Mouse (Mus musculus) liver, embryonic 15.5 days (tissue): ENCODE results near the gene Gm20388. TPM values are rescaled to one million over a fixed set of nuclear protein-coding genes. Genes with fewer than 3 reads are reported as not detected.

Experiments used
- ATAC-seq: fragments of 200-750 bp; cut with Nextera tagmentation; 2 replicates; pipeline ENCODE4 v1.8.0; 2017; ENCODE audit warnings: moderate number of reproducible peaks, mild to moderate bottlenecking, moderate library complexity; ENCODE audit not compliant: insufficient read depth
- H3K27ac ChIP-seq: fragments of 300-500 bp; sonication (generic); replicated peaks from 2 replicates; pipeline ENCODE4 v1.5.1; 2015; ENCODE audit warnings: mild to moderate bottlenecking, inconsistent platforms
- H3K27me3 ChIP-seq: fragments of 300-500 bp; sonication (generic); 2 replicates; pipeline ENCODE4 v1.6.1; 2015; ENCODE audit warnings: mild to moderate bottlenecking, inconsistent platforms
- H3K36me3 ChIP-seq: fragments of 300-500 bp; sonication (generic); replicated peaks from 2 replicates; pipeline ENCODE4 v1.6.1; 2015; ENCODE audit warnings: moderate library complexity, mild to moderate bottlenecking, inconsistent platforms
- H3K4me1 ChIP-seq: fragments of 300-500 bp; sonication (generic); replicated peaks from 2 replicates; pipeline ENCODE4 v1.6.1; 2015; ENCODE audit warnings: inconsistent platforms
- H3K4me2 ChIP-seq: fragments of 300-500 bp; sonication (generic); 2 replicates; pipeline ENCODE4 v1.6.1; 2015; ENCODE audit warnings: moderate library complexity, mild to moderate bottlenecking, inconsistent platforms
- H3K4me3 ChIP-seq: fragments of 300-500 bp; sonication (generic); replicated peaks from 2 replicates; pipeline ENCODE4 v1.5.1; 2015; ENCODE audit warnings: mild to moderate bottlenecking, inconsistent platforms
- H3K9ac ChIP-seq: fragments of 300-500 bp; sonication (generic); 2 replicates; pipeline ENCODE4 v1.6.1; 2015; ENCODE audit warnings: moderate library complexity, mild to moderate bottlenecking, inconsistent platforms
- H3K9me3 ChIP-seq: fragments of 300-500 bp; sonication (generic); replicated peaks from 2 replicates; pipeline ENCODE4 v1.6.1; 2016; ENCODE audit warnings: inconsistent platforms
- WGBS: fragments of 180-500 bp; shearing (Covaris S2); methylation state at CpG from one replicate; pipeline ENCODE4 v1.1.7; 2015; ENCODE audit warnings: mixed read lengths; ENCODE audit not compliant: insufficient replicate concordance; 5-methylcytosine and 5-hydroxymethylcytosine counted together
- polyA plus RNA-seq: library from polyadenylated mRNA; unstranded; fragments of >200 nt; fragmentation: Nextera tagmentation; extraction: Ambion mirVana; gene quantifications from 2 replicates; pipeline ENCODE4 v1.2.1, GENCODE M21; 2015

The Gm20388 gene
- polyA plus RNA-seq, 1 experiment from 2014 or later: not detected

- H3K4me1 ChIP-seq: no peaks in the 10 kb centered on the region
- H3K4me3 ChIP-seq: no peak overlapping the region
- H3K27ac ChIP-seq: no peak overlapping the region
- H3K9ac ChIP-seq: no peak overlapping the region
- no peaks in the 10 kb centered on the region for H3K36me3 ChIP-seq
- no peak for ATAC-seq
- no peak overlapping the region for H3K4me2 ChIP-seq
- WGBS: 51% methylated on average over 10 of the region's 10 CpGs
- no peaks in the 10 kb centered on the region for H3K27me3 ChIP-seq
- no peaks in the 10 kb centered on the region for H3K9me3 ChIP-seq
Observed at GRCm38 (mm10) chr8:121683083-121683832, 1772.6 kb downstream of the Gm20388 start.

GRCm38 (mm10) chr8:121685419-121685818, 1774.8 kb downstream of the Gm20388 start:
- Histone ChIP-seq H3K27me3 (no peaks in the 10 kb centered on the region), H3K36me3 (no peaks in the 10 kb centered on the region), H3K9me3 (no peaks in the 10 kb centered on the region), H3K4me3 (no peak overlapping the region), H3K27ac (no peak overlapping the region), H3K9ac (no peak overlapping the region), H3K4me2 (no peak overlapping the region), H3K4me1 (no peaks in the 10 kb centered on the region)
- WGBS: 7% methylated on average over 4 of the region's 4 CpGs
- no peak for ATAC-seq

GRCm38 (mm10) chr8:121687455-121688161, 1777.0 kb downstream of the Gm20388 start:
- Histone ChIP-seq H3K4me2 (no peak overlapping the region), H3K4me3 (no peak overlapping the region), H3K27me3 (no peaks in the 10 kb centered on the region), H3K9ac (no peak overlapping the region), H3K36me3 (no peaks in the 10 kb centered on the region), H3K27ac (no peak overlapping the region), H3K4me1 (no peaks in the 10 kb centered on the region), H3K9me3 (no peaks in the 10 kb centered on the region)
- ATAC-seq: no peak
- WGBS: 49% methylated on average over 14 of the region's 14 CpGs

GRCm38 (mm10) chr8:121688496-121688895, 1777.9 kb downstream of the Gm20388 start:
- ATAC-seq: no peak
- no peaks in the 10 kb centered on the region for H3K36me3 ChIP-seq
- 31% methylated on average over 5 of the region's 5 CpGs for WGBS

GRCm38 (mm10) chr8:121694453-121694852, 1783.8 kb downstream of the Gm20388 start:
- Histone ChIP-seq H3K4me1 (0 out of 2 replicates have a peak, but pooled peaks cover 3% of the 10 kb centered on the region), H3K36me3 (no peaks in the 10 kb centered on the region), H3K27ac (no peak overlapping the region), H3K9ac (no peak overlapping the region), H3K4me2 (no peak overlapping the region), H3K4me3 (no peak overlapping the region), H3K9me3 (no peaks in the 10 kb centered on the region), H3K27me3 (0 out of 2 replicates have a peak, but pooled peaks cover 5% of the 10 kb centered on the region)
- WGBS: 46% methylated on average over 4 of the region's 4 CpGs
- ATAC-seq: no peak

More at GRCm38 (mm10) chr8:121688496-121688895, 1777.9 kb downstream of the Gm20388 start:
- H3K4me1 ChIP-seq: no peaks in the 10 kb centered on the region
- H3K9ac ChIP-seq: no peak overlapping the region
- H3K27me3 ChIP-seq: no peaks in the 10 kb centered on the region
- no peaks in the 10 kb centered on the region for H3K9me3 ChIP-seq
- no peak overlapping the region for H3K4me3 ChIP-seq
- H3K27ac ChIP-seq: no peak overlapping the region
- no peak overlapping the region for H3K4me2 ChIP-seq

- Histone ChIP-seq H3K4me2 (no peak overlapping the region), H3K4me1 (0 out of 2 replicates have a peak, but pooled peaks cover 3% of the 10 kb centered on the region), H3K4me3 (no peak overlapping the region), H3K36me3 (no peaks in the 10 kb centered on the region), H3K9me3 (no peaks in the 10 kb centered on the region), H3K27ac (0 out of 2 replicates have a peak overlapping the region, but pooled peaks have one; percentile 2), H3K27me3 (0 out of 2 replicates have a peak, but pooled peaks cover 5% of the 10 kb centered on the region), H3K9ac (no peak overlapping the region)
- 45% methylated on average over 6 of the region's 6 CpGs for WGBS
- ATAC-seq: peak; percentile 71; the same call in 1 of the 2 replicates
Observed at GRCm38 (mm10) chr8:121695585-121696184, 1785.0 kb downstream of the Gm20388 start.

GRCm38 (mm10) chr8:121697735-121698614, 1787.3 kb downstream of the Gm20388 start:
- H3K4me1 ChIP-seq: 0 out of 2 replicates have a peak, but pooled peaks cover 3% of the 10 kb centered on the region
- H3K36me3 ChIP-seq: no peaks in the 10 kb centered on the region
- H3K9me3 ChIP-seq: no peaks in the 10 kb centered on the region
- no peak overlapping the region for H3K27ac ChIP-seq
- WGBS: 8% methylated on average over 16 of the region's 17 CpGs
- no peak overlapping the region for H3K4me3 ChIP-seq
- H3K27me3 ChIP-seq: 0 out of 2 replicates have a peak, but pooled peaks cover 5% of the 10 kb centered on the region
- no peak for ATAC-seq
- H3K9ac ChIP-seq: no peak overlapping the region
- H3K4me2 ChIP-seq: no peak overlapping the region

GRCm38 (mm10) chr8:121698615-121699101, 1788.0 kb downstream of the Gm20388 start:
- Histone ChIP-seq H3K9me3 (no peaks in the 10 kb centered on the region), H3K9ac (no peak overlapping the region), H3K27me3 (0 out of 2 replicates have a peak, but pooled peaks cover 5% of the 10 kb centered on the region), H3K4me1 (0 out of 2 replicates have a peak, but pooled peaks cover 3% of the 10 kb centered on the region), H3K4me2 (no peak overlapping the region), H3K27ac (no peak overlapping the region), H3K4me3 (no peak overlapping the region), H3K36me3 (no peaks in the 10 kb centered on the region)
- 10% methylated on average over 9 of the region's 9 CpGs for WGBS
- no peak for ATAC-seq

GRCm38 (mm10) chr8:121699936-121700335, 1789.3 kb downstream of the Gm20388 start:
- no peak for ATAC-seq
- H3K9ac ChIP-seq: no peak overlapping the region
- no peak overlapping the region for H3K4me2 ChIP-seq
- H3K4me3 ChIP-seq: no peak overlapping the region
- no peaks in the 10 kb centered on the region for H3K9me3 ChIP-seq
- H3K27ac ChIP-seq: no peak overlapping the region
- H3K36me3 ChIP-seq: no peaks in the 10 kb centered on the region
- 0 out of 2 replicates have a peak, but pooled peaks cover 3% of the 10 kb centered on the region for H3K4me1 ChIP-seq
- WGBS: 52% methylated on average over 2 of the region's 2 CpGs
- 0 out of 2 replicates have a peak, but pooled peaks cover 5% of the 10 kb centered on the region for H3K27me3 ChIP-seq

- no peak for ATAC-seq
- no peaks in the 10 kb centered on the region for H3K4me1 ChIP-seq
- H3K36me3 ChIP-seq: no peaks in the 10 kb centered on the region
- H3K9me3 ChIP-seq: no peaks in the 10 kb centered on the region
- 42% methylated on average over 3 of the region's 3 CpGs for WGBS
- H3K27me3 ChIP-seq: 0 out of 2 replicates have a peak, but pooled peaks cover 4% of the 10 kb centered on the region
- no peak overlapping the region for H3K27ac ChIP-seq
- no peak overlapping the region for H3K4me2 ChIP-seq
- H3K9ac ChIP-seq: no peak overlapping the region
- H3K4me3 ChIP-seq: no peak overlapping the region
Observed at GRCm38 (mm10) chr8:121705174-121705573, 1794.5 kb downstream of the Gm20388 start.
